Mouse (Mus musculus) left cerebral cortex, adult 9 months (tissue): ENCODE measurements around the gene Myo3b.

Experiments
- DNase-seq, 2 experiments: peaks; one replicate each; pipeline ENCODE4 v3.0.0; 2022; ENCODE audit warnings: low spot score in 2 of 2

Myo3b gene

GRCm38 (mm10) chr2:70352435-70353165 is 313.7 kb downstream of the Myo3b start:
- no peak for DNase-seq

GRCm38 (mm10) chr2:70354056-70354455 is 315.1 kb downstream of the Myo3b start:
- DNase-seq, result no peak

- DNase-seq, result no peak
Observed at GRCm38 (mm10) chr2:70355026-70355425, 316.1 kb downstream of the Myo3b start.

GRCm38 (mm10) chr2:70369421-70369820 is 330.5 kb downstream of the Myo3b start:
- DNase-seq, result no peak

GRCm38 (mm10) chr2:70379341-70379740 is 340.4 kb downstream of the Myo3b start:
- no peak for DNase-seq

- no peak for DNase-seq
Observed at GRCm38 (mm10) chr2:70379939-70380338, 341.0 kb downstream of the Myo3b start.

GRCm38 (mm10) chr2:70388645-70389044 is 349.7 kb downstream of the Myo3b start:
- DNase-seq, result no peak

GRCm38 (mm10) chr2:70389162-70389561 is 350.2 kb downstream of the Myo3b start:
- DNase-seq, result no peak

GRCm38 (mm10) chr2:70397734-70398276 is 358.9 kb downstream of the Myo3b start:
- no peak for DNase-seq

GRCm38 (mm10) chr2:70399441-70400115 is 360.7 kb downstream of the Myo3b start:
- no peak for DNase-seq

- no peak for DNase-seq
Observed at GRCm38 (mm10) chr2:70400321-70400720, 361.4 kb downstream of the Myo3b start.

GRCm38 (mm10) chr2:70404301-70404700 is 365.4 kb downstream of the Myo3b start:
- DNase-seq, result no peak

GRCm38 (mm10) chr2:70406846-70407245 is 367.9 kb downstream of the Myo3b start:
- DNase-seq, result no peak

- no peak for DNase-seq
Observed at GRCm38 (mm10) chr2:70407729-70408128, 368.8 kb downstream of the Myo3b start.

GRCm38 (mm10) chr2:70410298-70410885 is 371.5 kb downstream of the Myo3b start:
- DNase-seq, result no peak

GRCm38 (mm10) chr2:70412315-70412714 is 373.4 kb downstream of the Myo3b start:
- DNase-seq, result no peak

GRCm38 (mm10) chr2:70414386-70414785 is 375.5 kb downstream of the Myo3b start:
- no peak for DNase-seq

GRCm38 (mm10) chr2:70415521-70415920 is 376.6 kb downstream of the Myo3b start:
- no peak for DNase-seq

GRCm38 (mm10) chr2:70419336-70419735 is 380.4 kb downstream of the Myo3b start:
- DNase-seq, result no peak

GRCm38 (mm10) chr2:70421144-70421874 is 382.4 kb downstream of the Myo3b start:
- no peak for DNase-seq

GRCm38 (mm10) chr2:70425611-70426010 is 386.7 kb downstream of the Myo3b start:
- DNase-seq, result no peak

- DNase-seq, result no peak
Observed at GRCm38 (mm10) chr2:70443035-70443434, 404.1 kb downstream of the Myo3b start.
